Mouse (Mus musculus): Measurements from ENCODE around the gene Duxbl1. TPM values are rescaled to one million over a fixed set of nuclear protein-coding genes. Genes with fewer than 3 reads are reported as not detected.
"Not testable (repeated sequence)": the region's sequence is repeated elsewhere in the genome, so short reads cannot be mapped to it uniquely, and the experiment has no call there.

The Duxbl1 gene
- polyA plus RNA-seq, 1 experiment from 2014 or later: 0.71 TPM

DNA sequence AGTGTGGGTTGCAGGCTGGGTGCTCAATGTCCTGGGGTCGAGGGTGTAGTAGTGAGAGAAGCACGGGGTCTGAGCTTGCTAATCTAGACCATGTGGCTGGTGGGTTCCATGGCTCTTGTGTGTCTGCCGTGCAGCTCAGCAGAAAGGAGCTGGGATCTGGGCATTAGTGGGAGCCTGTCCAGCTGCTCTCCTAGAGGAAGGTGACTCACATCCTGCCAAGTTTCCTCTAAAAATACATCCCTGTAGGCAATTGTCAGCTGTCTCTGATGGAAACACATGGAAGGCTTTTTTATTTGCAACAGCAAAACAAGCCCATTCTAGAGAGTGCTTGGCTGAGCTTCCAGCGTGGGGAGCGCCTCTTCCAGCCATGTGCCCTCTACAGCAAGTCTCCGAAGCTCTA, 44.5 kb downstream of the Duxbl1 start:
- H3K27me3 ChIP-seq (replicated peaks; ENCODE audit: control insufficient read depth, insufficient read depth, low read length): not testable (repeated sequence)
- no CpG with 5 or more reads among the region's 6 CpGs for WGBS

GRCm38 (mm10) chr14:26025653-26026052, 47.3 kb downstream of the Duxbl1 start:
- WGBS: no CpG with 5 or more reads among the region's 12 CpGs
- not testable (repeated sequence) for H3K4me1 ChIP-seq (ENCODE audit: control insufficient read depth, insufficient read depth, low read length); H3K27me3 ChIP-seq (replicated peaks; ENCODE audit: control insufficient read depth, insufficient read depth, low read length); H3K27ac ChIP-seq (ENCODE audit: low read length); ATAC-seq; H3K4me3 ChIP-seq (ENCODE audit: low read length); H3K9ac ChIP-seq (ENCODE audit: low read depth, low read length); H3K9me3 ChIP-seq (ENCODE audit: control insufficient read depth, low read length); H3K36me3 ChIP-seq (ENCODE audit: control insufficient read depth, insufficient read depth, low read length); H3K4me2 ChIP-seq (ENCODE audit: low read depth, low read length)

More for the DNA sequence above, 44.5 kb downstream of the Duxbl1 start:
- not testable (repeated sequence) for H3K4me3 ChIP-seq (ENCODE audit: low read length); ATAC-seq; H3K4me1 ChIP-seq (ENCODE audit: control insufficient read depth, insufficient read depth, low read length); H3K36me3 ChIP-seq (ENCODE audit: control insufficient read depth, insufficient read depth, low read length); H3K9me3 ChIP-seq (ENCODE audit: control insufficient read depth, low read length); H3K27ac ChIP-seq (ENCODE audit: low read length); H3K4me2 ChIP-seq (ENCODE audit: low read depth, low read length); H3K9ac ChIP-seq (ENCODE audit: low read depth, low read length)

DNA sequence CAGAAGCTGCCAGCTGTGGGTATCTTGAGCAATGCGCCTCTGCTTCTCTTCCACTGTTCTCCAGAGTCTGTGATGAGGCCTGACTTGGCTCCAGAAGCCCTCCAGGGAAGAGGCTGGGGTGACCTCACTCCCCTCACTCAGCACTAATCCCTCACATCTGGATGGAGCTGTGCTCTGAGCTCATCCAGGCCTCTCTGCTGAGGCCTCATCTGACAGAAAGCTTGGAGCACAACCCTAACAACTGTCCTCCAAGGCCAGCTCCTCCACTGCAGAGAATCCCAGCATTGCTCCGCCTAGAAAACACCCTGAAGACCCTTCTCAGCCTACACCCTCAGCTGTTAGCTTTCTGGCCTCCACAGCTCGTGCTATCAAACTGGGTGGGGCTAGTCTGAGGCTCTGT, 56.0 kb downstream of the Duxbl1 start:
- not testable (repeated sequence) for H3K9me3 ChIP-seq (ENCODE audit: control insufficient read depth, low read length); H3K4me1 ChIP-seq (ENCODE audit: control insufficient read depth, insufficient read depth, low read length); H3K4me3 ChIP-seq (ENCODE audit: low read length); H3K9ac ChIP-seq (ENCODE audit: low read depth, low read length); H3K36me3 ChIP-seq (ENCODE audit: control insufficient read depth, insufficient read depth, low read length); H3K27me3 ChIP-seq (replicated peaks; ENCODE audit: control insufficient read depth, insufficient read depth, low read length); H3K27ac ChIP-seq (ENCODE audit: low read length); H3K4me2 ChIP-seq (ENCODE audit: low read depth, low read length)
- peak; percentile 50 for ATAC-seq
- no CpG with 5 or more reads among the region's 3 CpGs for WGBS

DNA sequence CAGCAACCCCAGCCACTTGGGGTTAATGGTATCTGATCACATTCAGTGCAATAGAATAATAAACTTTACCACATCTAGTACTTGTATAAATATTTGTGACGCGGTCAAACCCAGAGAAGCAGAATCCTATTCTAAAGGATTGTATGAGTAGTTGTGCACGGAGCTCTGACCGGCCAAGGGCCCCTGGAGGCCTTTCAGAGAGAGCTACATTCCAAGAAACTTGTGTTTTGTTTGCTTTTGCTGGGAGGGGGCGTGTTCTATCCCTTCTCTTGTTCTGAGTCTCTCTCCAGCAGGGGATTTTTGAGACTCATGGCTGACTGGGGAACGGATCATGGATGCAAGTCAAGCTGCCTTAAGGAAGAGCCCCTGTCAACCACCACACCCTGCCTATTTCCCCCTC, 57.1 kb downstream of the Duxbl1 start:
- not testable (repeated sequence) for H3K4me3 ChIP-seq (ENCODE audit: low read length); H3K4me2 ChIP-seq (ENCODE audit: low read depth, low read length); ATAC-seq; H3K36me3 ChIP-seq (ENCODE audit: control insufficient read depth, insufficient read depth, low read length); H3K27ac ChIP-seq (ENCODE audit: low read length); H3K27me3 ChIP-seq (replicated peaks; ENCODE audit: control insufficient read depth, insufficient read depth, low read length); H3K9ac ChIP-seq (ENCODE audit: low read depth, low read length); H3K9me3 ChIP-seq (ENCODE audit: control insufficient read depth, low read length); H3K4me1 ChIP-seq (ENCODE audit: control insufficient read depth, insufficient read depth, low read length)
- WGBS: no CpG with 5 or more reads among the region's 6 CpGs

Other genes starting within 250 kb of the Duxbl1 start
- gene Zcchc24, start 209.5 kb upstream of the Duxbl1 start, polyA plus RNA-seq (2015; fragmentation: Nextera tagmentation; extraction: Ambion mirVana): 9.1 and 10.0 TPM in 2 replicates
- gene Anxa11, start 136.4 kb upstream of the Duxbl1 start, polyA plus RNA-seq (2015; fragmentation: Nextera tagmentation; extraction: Ambion mirVana): 95.3 and 105 TPM in 2 replicates
- gene Plac9a, start 75.5 kb upstream of the Duxbl1 start, polyA plus RNA-seq (2015; fragmentation: Nextera tagmentation; extraction: Ambion mirVana): 0.86 and 1.9 TPM in 2 replicates
- gene Tmem254a, start 50.9 kb upstream of the Duxbl1 start, polyA plus RNA-seq (2015; fragmentation: Nextera tagmentation; extraction: Ambion mirVana): 5.2 and 5.9 TPM in 2 replicates
- 0.33 TPM in 1 of 2 replicates, not detected in the other for gene Cphx1, start 40.3 kb upstream of the Duxbl1 start, polyA plus RNA-seq (2015; fragmentation: Nextera tagmentation; extraction: Ambion mirVana)
- 21.4 and 24.3 TPM in 2 replicates for gene Gm9780, start 64.1 kb downstream of the Duxbl1 start, polyA plus RNA-seq (2015; fragmentation: Nextera tagmentation; extraction: Ambion mirVana)
- gene Tmem254c, start 88.8 kb downstream of the Duxbl1 start, polyA plus RNA-seq (2015; fragmentation: Nextera tagmentation; extraction: Ambion mirVana): 56.1 and 61.1 TPM in 2 replicates
- not detected in 2 replicates for gene Cphx2, start 102.9 kb downstream of the Duxbl1 start, polyA plus RNA-seq (2015; fragmentation: Nextera tagmentation; extraction: Ambion mirVana)
- gene Cphx3, start 103.7 kb downstream of the Duxbl1 start, polyA plus RNA-seq (2015; fragmentation: Nextera tagmentation; extraction: Ambion mirVana): 0.21 TPM in 1 of 2 replicates, not detected in the other
- 0.70 TPM in 1 of 2 replicates, not detected in the other for gene Duxbl2, start 139.8 kb downstream of the Duxbl1 start, polyA plus RNA-seq (2015; fragmentation: Nextera tagmentation; extraction: Ambion mirVana)
- gene Plac9b, start 203.9 kb downstream of the Duxbl1 start, polyA plus RNA-seq (2015; fragmentation: Nextera tagmentation; extraction: Ambion mirVana): 16.6 and 19.8 TPM in 2 replicates
- gene Tmem254b, start 228.5 kb downstream of the Duxbl1 start, polyA plus RNA-seq (2015; fragmentation: Nextera tagmentation; extraction: Ambion mirVana): 72.5 and 75.5 TPM in 2 replicates

All from intestine, embryonic 16.5 days (tissue).